Mouse (Mus musculus) embryo, embryonic 9.5 days (tissue): ENCODE measurements around the gene Tcf7l1.
A peak's percentile ranks its signal among the peaks of the same experiment; 100 is the strongest.

ENCODE experiments used
- DNase-seq: peaks from one replicate; pipeline ENCODE4 v3.0.0-alpha.2; 2017; ENCODE audit errors: extremely low spot score

Gene Tcf7l1

GRCm38 (mm10) chr6:72745781-72746180 is 43.3 kb downstream of the Tcf7l1 start:
- no peak for DNase-seq

- no peak for DNase-seq
Measured at GRCm38 (mm10) chr6:72744144-72744800, 44.8 kb downstream of the Tcf7l1 start.

- DNase-seq: no peak
Measured at GRCm38 (mm10) chr6:72743624-72744041, 45.4 kb downstream of the Tcf7l1 start.

- no peak for DNase-seq
Measured at GRCm38 (mm10) chr6:72742331-72742730, 46.7 kb downstream of the Tcf7l1 start.

- no peak for DNase-seq
Measured at GRCm38 (mm10) chr6:72740596-72741421, 48.2 kb downstream of the Tcf7l1 start.

- no peak for DNase-seq
Measured at GRCm38 (mm10) chr6:72736872-72737271, 52.2 kb downstream of the Tcf7l1 start.

- peak; percentile 61 for DNase-seq
Measured at GRCm38 (mm10) chr6:72735206-72735605, 53.8 kb downstream of the Tcf7l1 start.

- DNase-seq: no peak
Measured at GRCm38 (mm10) chr6:72733375-72733774, 55.7 kb downstream of the Tcf7l1 start.

GRCm38 (mm10) chr6:72732109-72732508 is 56.9 kb downstream of the Tcf7l1 start:
- no peak for DNase-seq

- peak; percentile 75 for DNase-seq
Measured at GRCm38 (mm10) chr6:72730560-72730849, 58.5 kb downstream of the Tcf7l1 start.

- DNase-seq: no peak
Measured at GRCm38 (mm10) chr6:72729831-72730559, 59.1 kb downstream of the Tcf7l1 start.

GRCm38 (mm10) chr6:72727826-72728225 is 61.2 kb downstream of the Tcf7l1 start:
- DNase-seq: no peak

GRCm38 (mm10) chr6:72724494-72725180 is 64.4 kb downstream of the Tcf7l1 start:
- DNase-seq: no peak

- DNase-seq: no peak
Measured at GRCm38 (mm10) chr6:72723731-72724385, 65.2 kb downstream of the Tcf7l1 start.

GRCm38 (mm10) chr6:72723143-72723542 is 65.9 kb downstream of the Tcf7l1 start:
- no peak for DNase-seq

GRCm38 (mm10) chr6:72720852-72721251 is 68.2 kb downstream of the Tcf7l1 start:
- no peak for DNase-seq

- DNase-seq: no peak
Measured at GRCm38 (mm10) chr6:72714726-72715125, 74.3 kb downstream of the Tcf7l1 start.

GRCm38 (mm10) chr6:72714250-72714649 is 74.8 kb downstream of the Tcf7l1 start:
- DNase-seq: peak; percentile 46

- peak; percentile 78 for DNase-seq
Measured at GRCm38 (mm10) chr6:72711508-72712081, 77.5 kb downstream of the Tcf7l1 start.

- no peak for DNase-seq
Measured at GRCm38 (mm10) chr6:72710897-72711507, 78.1 kb downstream of the Tcf7l1 start.
